Mouse (Mus musculus): ENCODE data around the gene Rtn4rl2. TPM values are rescaled to one million over a fixed set of nuclear protein-coding genes. Genes with fewer than 3 reads are reported as not detected.
A peak's percentile ranks its signal among the peaks of the same experiment; 100 is the strongest.

Gene Rtn4rl2
- total RNA-seq, 2 experiments from 2014 or later, result 0.55 to 0.64 TPM

DNA sequence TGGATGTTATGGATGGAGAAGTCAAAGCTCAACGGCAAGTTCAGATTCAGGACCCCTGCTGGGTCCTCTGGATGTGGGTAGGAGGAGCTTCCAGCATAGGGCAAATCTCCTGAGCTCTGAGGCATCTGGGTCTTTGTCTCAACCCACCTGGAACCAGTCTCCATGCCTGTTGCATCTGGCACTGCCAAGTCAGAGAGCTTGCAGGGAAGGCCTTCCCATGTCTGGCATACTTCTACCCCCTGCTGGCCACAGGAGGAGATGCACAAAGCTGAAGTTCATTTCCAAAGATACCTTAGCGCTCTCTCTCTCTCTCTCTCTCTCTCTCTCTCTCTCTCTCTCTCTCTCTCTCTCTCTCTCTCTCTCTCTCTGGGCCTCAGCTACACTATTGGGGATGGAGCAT lies 30.8 kb downstream of the Rtn4rl2 start:
- intact Hi-C loops (cut with DNase I; ENCODE audit: low total_unique reads), result no loop called here
- peak; percentile 60 for DNase-seq

- intact Hi-C loops (cut with DNase I; ENCODE audit: low total_unique reads), result loop anchor here (2.0 kb wide), 1 partner anchor 17 kb away; no protein-coding TSS in a partner anchor
- DNase-seq, result peak; percentile 86
Measured at GRCm38 (mm10) chr2:84851130-84852040, 35.1 kb downstream of the Rtn4rl2 start.

- no peak for DNase-seq
- intact Hi-C loops (cut with DNase I; ENCODE audit: low total_unique reads), result no loop called here
Measured at GRCm38 (mm10) chr2:84850407-84851129, 35.9 kb downstream of the Rtn4rl2 start.

- intact Hi-C loops (cut with DNase I; ENCODE audit: low total_unique reads), result no loop called here
- DNase-seq, result no peak
Measured at GRCm38 (mm10) chr2:84845226-84845625, 41.3 kb downstream of the Rtn4rl2 start.

DNA sequence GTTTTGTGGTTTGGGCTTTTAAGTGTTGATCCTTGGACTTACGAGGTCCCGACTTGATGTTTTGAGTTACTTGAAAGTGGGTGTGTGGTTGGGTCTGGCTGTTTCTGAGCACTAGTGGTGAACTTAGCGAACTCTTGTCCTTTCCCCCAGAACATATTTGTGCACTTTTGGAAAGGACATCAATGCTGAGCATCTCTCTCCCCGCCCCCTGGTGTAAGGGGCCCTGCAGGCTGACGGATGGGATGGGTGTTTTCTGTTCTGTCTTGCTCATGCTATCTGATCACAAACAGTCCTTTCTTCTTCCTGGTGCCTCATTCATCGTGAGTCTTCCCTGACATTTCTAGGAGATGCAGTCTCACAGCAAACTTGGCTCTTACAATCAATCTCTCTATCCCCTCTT lies 42.9 kb downstream of the Rtn4rl2 start:
- DNase-seq, result no peak
- intact Hi-C loops (cut with DNase I; ENCODE audit: low total_unique reads), result no loop called here

DNA sequence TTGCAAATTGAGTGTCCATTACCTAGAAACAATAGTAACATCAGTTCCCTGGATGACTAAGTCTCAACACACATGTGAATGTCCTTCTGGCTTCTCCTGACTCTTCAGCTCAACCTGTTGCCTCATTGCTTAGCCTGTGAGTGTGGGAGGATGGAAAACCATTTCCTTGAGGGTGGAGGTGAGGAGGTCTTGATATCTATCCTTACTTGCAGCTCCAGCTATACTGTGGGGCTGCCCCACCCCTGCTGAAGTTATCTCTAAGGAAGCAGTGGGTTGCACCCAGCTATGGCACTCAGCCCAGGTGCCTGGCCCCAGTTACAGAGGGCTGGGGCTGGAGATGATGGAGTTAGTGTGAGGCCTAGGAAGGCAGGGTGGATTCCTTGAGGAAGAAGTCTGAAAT lies 44.6 kb downstream of the Rtn4rl2 start:
- no peak for DNase-seq
- intact Hi-C loops (cut with DNase I; ENCODE audit: low total_unique reads), result no loop called here

GRCm38 (mm10) chr2:84840748-84841563 lies 45.6 kb downstream of the Rtn4rl2 start:
- DNase-seq, result no peak
- intact Hi-C loops (cut with DNase I; ENCODE audit: low total_unique reads), result no loop called here

GRCm38 (mm10) chr2:84840016-84840747 lies 46.3 kb downstream of the Rtn4rl2 start:
- peak; percentile 83 for DNase-seq
- intact Hi-C loops (cut with DNase I; ENCODE audit: low total_unique reads), result no loop called here

DNA sequence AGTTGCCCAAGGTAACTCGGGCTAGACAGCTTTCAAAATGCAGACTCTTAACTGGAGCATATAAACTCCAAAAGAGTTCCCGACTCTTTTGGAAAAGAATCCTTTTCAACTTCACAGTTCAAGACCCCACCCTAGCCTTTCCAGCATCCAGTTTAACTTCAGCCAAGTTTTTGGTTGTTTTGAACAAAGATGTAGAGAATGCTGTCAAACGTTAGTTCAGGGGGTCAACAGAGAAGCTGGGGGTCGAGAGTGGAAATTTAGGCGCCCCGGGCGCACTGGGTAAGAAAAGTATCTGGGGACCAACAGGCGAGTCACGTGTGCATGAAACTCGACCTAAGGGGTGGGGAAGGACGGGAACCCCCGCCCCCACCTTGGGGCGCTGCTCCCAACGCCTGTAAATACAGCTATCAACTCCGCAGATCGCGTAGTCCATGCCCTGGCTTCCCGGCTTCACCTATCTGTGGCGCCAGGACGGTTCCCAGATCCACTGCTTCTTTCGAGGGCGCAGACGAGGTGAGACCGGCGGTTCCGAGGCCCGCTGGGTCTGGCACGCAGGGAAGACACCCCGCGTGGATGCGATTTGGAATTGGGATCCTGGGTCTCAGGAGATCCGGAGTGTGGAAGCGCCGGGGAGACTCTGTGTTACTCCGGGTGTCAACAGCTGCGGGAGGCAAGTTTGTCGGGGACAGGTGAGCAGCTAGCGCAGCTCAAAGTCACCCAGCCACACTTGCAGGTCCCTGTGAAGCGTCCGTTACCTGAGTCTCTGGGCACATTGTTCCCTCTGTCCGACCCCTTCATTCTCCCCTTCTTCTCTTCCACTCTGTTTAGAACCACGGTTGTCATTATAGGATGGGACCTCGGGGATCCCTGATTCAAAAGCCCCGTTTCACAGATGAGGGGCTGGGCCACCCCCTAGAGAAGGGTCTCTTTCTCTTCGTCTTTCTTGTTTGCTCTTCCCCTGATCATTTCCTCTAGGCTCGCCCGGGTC lies 47.2 kb downstream of the Rtn4rl2 start:
- intact Hi-C loops (cut with DNase I; ENCODE audit: low total_unique reads), result no loop called here
- peak; percentile 67 for DNase-seq

DNA sequence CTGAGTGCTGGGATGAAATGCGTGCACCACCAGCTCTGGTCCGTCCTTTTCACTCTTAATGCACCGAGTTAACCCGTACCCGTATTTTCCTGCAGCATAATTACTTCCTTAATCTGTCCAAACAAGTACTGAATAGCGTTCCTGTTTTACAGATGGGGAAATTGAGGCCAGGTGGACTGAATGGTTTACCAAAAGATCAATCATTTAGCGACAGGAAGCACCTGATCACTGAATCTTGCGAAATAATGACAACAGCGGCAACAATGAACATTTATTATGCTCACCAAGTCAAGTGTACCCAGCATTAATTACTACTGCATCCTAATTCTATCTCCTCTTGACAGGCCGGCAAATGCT lies 47.9 kb downstream of the Rtn4rl2 start, which contains the start of gene Slc43a1:
Gene Slc43a1 (plus strand): TSS at position 258 of the 357 bp plus-strand sequence.
- intact Hi-C loops (cut with DNase I; ENCODE audit: low total_unique reads), result no loop called here
- DNase-seq, result no peak

DNA sequence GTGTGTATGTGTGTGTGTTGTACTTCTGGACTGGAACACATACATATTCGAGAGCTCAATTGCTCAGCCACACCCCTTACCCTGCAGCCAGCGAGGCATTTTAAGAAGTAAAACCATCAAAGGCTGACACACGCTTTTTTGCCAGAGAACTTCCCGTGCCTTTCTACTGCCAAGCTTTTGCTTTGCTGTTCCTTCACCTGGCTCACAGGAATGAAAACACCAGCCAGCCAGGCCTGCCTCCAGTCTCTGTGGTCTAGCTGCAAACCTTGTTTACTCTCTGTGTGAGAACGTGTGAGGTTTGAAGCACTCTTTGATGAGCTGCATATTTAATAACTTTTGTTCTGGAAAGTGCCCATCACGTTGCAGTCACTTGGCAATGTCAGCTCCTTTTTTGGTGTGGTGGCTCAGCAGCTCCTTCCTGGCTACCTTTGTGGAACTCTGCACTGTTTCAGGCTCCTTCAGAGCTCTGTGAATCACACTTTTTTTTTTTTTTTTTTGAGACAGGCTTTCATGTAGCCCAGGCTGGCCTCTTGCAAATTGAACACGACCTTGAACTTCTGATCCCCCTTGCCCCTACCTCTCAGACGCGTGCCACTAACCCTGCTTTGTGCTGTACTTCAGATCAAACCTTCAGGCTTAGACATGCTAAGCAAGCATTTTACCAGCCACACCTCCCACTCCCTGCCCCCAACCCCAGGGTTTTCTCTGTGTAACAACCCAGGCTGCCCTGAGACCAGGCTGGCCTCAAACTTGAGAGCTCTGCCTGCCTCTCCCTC lies 48.5 kb downstream of the Rtn4rl2 start:
- DNase-seq, result no peak
- intact Hi-C loops (cut with DNase I; ENCODE audit: low total_unique reads), result no loop called here

DNA sequence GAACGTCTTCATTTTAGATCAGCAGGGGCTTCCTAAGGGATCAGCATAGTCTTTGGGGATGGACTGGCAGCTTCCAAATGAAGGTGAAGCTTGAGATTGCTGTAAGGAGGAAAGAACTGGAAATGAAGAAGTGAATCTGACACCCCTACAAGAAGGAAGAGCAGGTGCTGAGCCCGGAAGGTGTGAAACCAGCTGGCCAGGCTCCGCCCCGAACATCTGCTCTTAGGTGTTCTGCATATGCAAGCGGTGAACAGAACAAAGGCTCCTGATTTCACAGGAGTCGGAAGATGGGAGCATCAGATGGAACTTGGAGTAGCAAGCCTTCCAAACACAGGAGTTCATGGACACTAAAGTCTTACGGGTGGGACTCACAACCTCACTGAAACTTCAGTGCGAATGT lies 49.4 kb downstream of the Rtn4rl2 start:
- intact Hi-C loops (cut with DNase I; ENCODE audit: low total_unique reads), result no loop called here
- DNase-seq, result no peak

DNA sequence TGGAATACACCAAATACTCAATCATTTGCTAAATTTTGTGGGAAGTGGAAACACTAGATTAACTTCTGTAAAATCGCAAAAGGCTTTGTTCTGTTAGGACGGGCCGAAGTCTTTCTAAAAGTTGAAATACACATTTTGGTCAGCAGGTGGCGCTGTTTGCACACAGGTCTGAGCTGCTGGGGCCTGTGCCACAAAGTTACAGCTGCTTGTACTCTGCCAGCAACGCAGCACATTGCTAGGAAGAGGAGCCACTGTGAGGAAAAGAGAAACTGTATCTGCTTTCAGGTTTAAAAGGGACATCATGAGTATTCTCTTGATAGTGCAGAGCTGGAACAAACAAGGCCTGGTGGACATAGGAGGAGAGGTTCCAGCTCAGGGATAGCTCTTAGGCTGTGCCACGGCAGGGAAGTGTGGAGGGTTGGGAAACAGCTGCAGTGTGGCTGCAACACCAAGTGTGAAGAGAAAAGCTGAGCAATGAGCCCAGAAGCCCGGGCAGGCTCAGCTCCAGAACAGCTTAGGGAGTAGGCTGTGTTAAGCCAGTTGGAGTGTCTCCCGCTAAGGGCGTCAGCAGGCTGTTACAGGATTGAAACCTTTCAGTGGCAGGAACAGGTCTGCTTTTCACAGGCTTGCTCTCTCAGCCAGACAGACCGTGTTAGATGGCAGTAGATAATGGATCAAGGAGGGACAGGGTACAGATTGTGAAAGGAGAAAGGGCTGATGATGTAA lies 54.7 kb downstream of the Rtn4rl2 start:
- DNase-seq, result peak; percentile 90
- intact Hi-C loops (cut with DNase I; ENCODE audit: low total_unique reads), result loop anchor here (5.0 kb wide), 2 partner anchors 35 to 55 kb away; partner anchors contain the start of gene Rtn4rl2

DNA sequence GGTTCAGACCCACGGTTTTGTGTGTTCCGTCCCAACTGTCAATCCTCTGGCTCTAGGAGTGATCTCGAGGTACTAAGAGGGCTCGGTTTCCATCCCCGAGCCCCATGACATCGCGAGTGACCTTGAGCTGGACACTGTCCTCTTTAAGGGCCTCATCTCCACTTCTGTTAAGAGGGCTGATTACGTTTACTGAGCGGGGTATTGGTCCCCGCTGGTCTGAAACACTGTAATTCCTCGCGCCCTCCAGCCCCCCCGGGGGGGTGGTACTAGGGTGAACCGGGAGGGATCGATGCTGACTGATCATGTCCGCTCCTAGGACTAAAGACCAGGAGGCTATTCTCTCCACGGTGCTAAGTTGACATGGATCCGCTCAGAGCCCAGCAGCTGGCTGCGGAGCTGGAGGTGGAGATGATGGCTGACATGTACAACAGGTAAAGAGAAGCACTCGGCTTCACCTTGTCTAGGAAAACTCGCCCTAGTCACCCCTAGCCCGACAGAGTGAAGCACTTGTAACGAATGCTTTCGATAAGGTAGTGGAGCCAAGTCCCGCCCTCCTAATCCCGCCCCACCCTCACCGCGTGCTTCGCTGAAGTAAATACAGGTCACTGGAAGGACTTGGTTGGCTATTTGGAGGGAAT lies 59.1 kb downstream of the Rtn4rl2 start:
- DNase-seq, result no peak
- intact Hi-C loops (cut with DNase I; ENCODE audit: low total_unique reads), result no loop called here

- peak; percentile 86 for DNase-seq
- intact Hi-C loops (cut with DNase I; ENCODE audit: low total_unique reads), result no loop called here
Measured at GRCm38 (mm10) chr2:84826488-84827282, 59.8 kb downstream of the Rtn4rl2 start, which contains the start of gene Timm10. TSS of gene Timm10 (plus strand) at chr2:84826997.
